Mouse (Mus musculus) liver, embryonic 12.5 days (tissue): ENCODE results near the gene Chaf1a. TPM values are rescaled to one million over a fixed set of nuclear protein-coding genes. Genes with fewer than 3 reads are reported as not detected.

Experiments used
- ATAC-seq: fragments of 200-750 bp; cut with Nextera tagmentation; 2 replicates; pipeline ENCODE4 v1.8.0; 2017; ENCODE audit warnings: moderate number of reproducible peaks, mild to moderate bottlenecking, moderate library complexity
- H3K27ac ChIP-seq: fragments of 300-500 bp; sonication (generic); 2 replicates; pipeline ENCODE4 v1.5.1; 2016; ENCODE audit warnings: mild to moderate bottlenecking
- H3K27me3 ChIP-seq: fragments of 300-500 bp; sonication (generic); replicated peaks from 2 replicates; pipeline ENCODE4 v1.6.1; 2016; ENCODE audit warnings: mild to moderate bottlenecking, moderate library complexity
- H3K36me3 ChIP-seq: fragments of 300-500 bp; sonication (generic); 2 replicates; pipeline ENCODE4 v1.6.1; 2016; ENCODE audit warnings: mild to moderate bottlenecking, moderate library complexity
- H3K4me1 ChIP-seq: fragments of 300-500 bp; sonication (generic); 2 replicates; pipeline ENCODE4 v1.6.1; 2016
- H3K4me2 ChIP-seq: fragments of 300-500 bp; sonication (generic); 2 replicates; pipeline ENCODE4 v1.6.1; 2016; ENCODE audit warnings: mild to moderate bottlenecking, moderate library complexity
- H3K4me3 ChIP-seq: fragments of 300-500 bp; sonication (generic); 2 replicates; pipeline ENCODE4 v1.5.1; 2016; ENCODE audit warnings: mild to moderate bottlenecking, moderate library complexity
- H3K9ac ChIP-seq: fragments of 300-500 bp; sonication (generic); 2 replicates; pipeline ENCODE4 v1.6.1; 2016; ENCODE audit warnings: mild to moderate bottlenecking, moderate library complexity
- H3K9me3 ChIP-seq: fragments of 300-500 bp; sonication (generic); replicated peaks from 2 replicates; pipeline ENCODE4 v1.6.1; 2016; ENCODE audit warnings: mild to moderate bottlenecking, moderate library complexity
- WGBS: fragments of 180-500 bp; shearing (Covaris S2); methylation state at CpG from one replicate; pipeline ENCODE4 v1.1.7; 2016; ENCODE audit not compliant: insufficient replicate concordance; 5-methylcytosine and 5-hydroxymethylcytosine counted together
- polyA plus RNA-seq: library from polyadenylated mRNA; unstranded; fragments of >200 nt; fragmentation: Nextera tagmentation; extraction: Ambion mirVana; gene quantifications from 2 replicates; pipeline ENCODE4 v1.2.1, GENCODE M21; 2016

Gene Chaf1a
- polyA plus RNA-seq, 1 experiment from 2014 or later, result 37.6 TPM

- Histone ChIP-seq H3K9ac (no peak overlapping the region; the same call in 1 of the 2 replicates), H3K4me2 (peak overlapping the region; percentile 92), H3K36me3 (peaks cover 34% of the 10 kb centered on the region), H3K4me1 (peaks cover 41% of the 10 kb centered on the region), H3K4me3 (peak overlapping the region; percentile 73), H3K9me3 (no peaks in the 10 kb centered on the region), H3K27me3 (peaks cover 9% of the 10 kb centered on the region), H3K27ac (no peak overlapping the region)
- ATAC-seq, result no peak
- 63% methylated on average over 14 of the region's 14 CpGs for WGBS
These were observed 30.0 kb upstream of the Chaf1a start for GRCm38 (mm10) chr17:56010255-56010654.

DNA sequence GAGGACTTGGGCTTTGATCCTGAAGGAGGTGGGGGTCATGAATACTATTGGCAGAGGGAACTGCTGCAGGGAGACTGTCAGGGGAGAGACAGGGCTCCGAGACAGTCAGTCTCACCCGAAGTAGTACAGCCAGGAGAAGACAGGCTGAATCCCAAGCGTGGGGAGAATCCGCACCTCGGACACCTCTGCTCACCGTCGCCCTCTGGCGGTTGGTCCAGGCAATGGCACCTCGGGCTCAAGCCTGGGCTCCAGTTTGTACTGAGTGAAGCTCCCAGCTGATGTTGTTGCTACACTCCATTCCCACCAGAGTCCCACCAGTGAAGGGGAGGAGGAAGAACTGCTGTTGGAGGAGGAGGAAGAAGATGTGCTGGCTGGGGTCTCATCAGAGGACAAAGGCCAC lies 29.6 kb upstream of the Chaf1a start:
- Histone ChIP-seq H3K9me3 (no peaks in the 10 kb centered on the region), H3K36me3 (peaks cover 39% of the 10 kb centered on the region), H3K9ac (no peak overlapping the region), H3K4me3 (0 out of 2 replicates have a peak overlapping the region, but pooled peaks have one; percentile 73), H3K4me1 (peaks cover 38% of the 10 kb centered on the region), H3K27me3 (peaks cover 6% of the 10 kb centered on the region), H3K27ac (no peak overlapping the region), H3K4me2 (peak overlapping the region; percentile 92)
- 6% methylated on average over 9 of the region's 9 CpGs for WGBS
- no peak for ATAC-seq

- Histone ChIP-seq H3K4me3 (no peak overlapping the region), H3K27me3 (peaks cover 6% of the 10 kb centered on the region), H3K4me2 (no peak overlapping the region), H3K36me3 (peaks cover 46% of the 10 kb centered on the region), H3K4me1 (peaks cover 38% of the 10 kb centered on the region), H3K9ac (no peak overlapping the region), H3K9me3 (no peaks in the 10 kb centered on the region), H3K27ac (no peak overlapping the region)
- ATAC-seq, result no peak
- 84% methylated on average over 7 of the region's 7 CpGs for WGBS
These were observed 28.8 kb upstream of the Chaf1a start for GRCm38 (mm10) chr17:56011441-56011840.

DNA sequence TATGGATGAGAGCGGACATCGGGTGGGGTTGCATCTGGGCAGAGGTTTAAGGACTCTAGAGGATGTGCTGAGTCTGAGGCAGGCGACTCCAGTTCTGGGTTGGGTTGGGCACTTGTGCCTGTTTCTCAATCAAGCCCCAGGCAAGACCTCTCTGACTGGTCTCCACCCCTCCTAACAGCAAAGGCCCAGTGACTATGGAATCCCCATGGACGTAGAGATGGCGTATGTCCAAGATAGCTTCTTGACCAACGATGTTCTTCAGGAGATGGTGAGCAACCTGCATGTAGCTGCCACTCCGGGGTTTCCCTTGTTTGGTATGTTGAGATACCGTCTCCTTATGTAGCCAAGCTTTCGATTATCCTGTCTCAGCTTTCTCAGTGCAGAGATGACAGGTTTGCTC lies 24.9 kb upstream of the Chaf1a start:
- Histone ChIP-seq H3K27me3 (peaks cover 2% of the 10 kb centered on the region), H3K27ac (no peak overlapping the region), H3K36me3 (peaks cover 85% of the 10 kb centered on the region), H3K4me1 (peaks cover 5% of the 10 kb centered on the region), H3K9ac (no peak overlapping the region), H3K4me3 (no peak overlapping the region), H3K9me3 (no peaks in the 10 kb centered on the region), H3K4me2 (no peak overlapping the region)
- 83% methylated on average over 9 of the region's 9 CpGs for WGBS
- ATAC-seq, result no peak

DNA sequence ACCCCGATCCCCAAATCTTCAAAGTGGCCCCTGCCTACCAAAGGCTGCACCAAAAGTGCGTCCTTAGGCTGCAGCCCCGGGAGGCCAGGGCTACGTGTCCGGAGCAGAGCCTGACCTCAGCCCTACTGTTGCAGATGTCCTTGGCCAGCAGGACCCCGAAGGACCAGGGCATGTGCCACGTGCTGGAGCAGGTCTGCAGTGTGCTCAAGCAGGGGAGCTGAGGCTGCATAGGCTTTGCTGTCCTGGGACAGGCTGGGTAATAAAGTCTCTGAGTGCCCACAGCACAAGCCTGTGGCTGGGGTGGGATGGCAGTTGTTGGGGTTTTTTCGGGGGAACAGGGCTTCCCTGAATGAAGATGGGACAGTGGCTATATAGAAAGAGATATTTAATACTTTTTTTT lies 23.9 kb upstream of the Chaf1a start:
- no peak for ATAC-seq
- no peak overlapping the region for H3K27ac ChIP-seq
- H3K4me2 ChIP-seq, result no peak overlapping the region
- H3K9me3 ChIP-seq, result no peaks in the 10 kb centered on the region
- H3K27me3 ChIP-seq, result no peaks in the 10 kb centered on the region
- H3K4me1 ChIP-seq, result 0 out of 2 replicates have a peak, but pooled peaks cover 1% of the 10 kb centered on the region
- 84% methylated on average over 8 of the region's 8 CpGs for WGBS
- H3K4me3 ChIP-seq, result no peak overlapping the region
- H3K9ac ChIP-seq, result no peak overlapping the region
- H3K36me3 ChIP-seq, result peaks cover 84% of the 10 kb centered on the region

DNA sequence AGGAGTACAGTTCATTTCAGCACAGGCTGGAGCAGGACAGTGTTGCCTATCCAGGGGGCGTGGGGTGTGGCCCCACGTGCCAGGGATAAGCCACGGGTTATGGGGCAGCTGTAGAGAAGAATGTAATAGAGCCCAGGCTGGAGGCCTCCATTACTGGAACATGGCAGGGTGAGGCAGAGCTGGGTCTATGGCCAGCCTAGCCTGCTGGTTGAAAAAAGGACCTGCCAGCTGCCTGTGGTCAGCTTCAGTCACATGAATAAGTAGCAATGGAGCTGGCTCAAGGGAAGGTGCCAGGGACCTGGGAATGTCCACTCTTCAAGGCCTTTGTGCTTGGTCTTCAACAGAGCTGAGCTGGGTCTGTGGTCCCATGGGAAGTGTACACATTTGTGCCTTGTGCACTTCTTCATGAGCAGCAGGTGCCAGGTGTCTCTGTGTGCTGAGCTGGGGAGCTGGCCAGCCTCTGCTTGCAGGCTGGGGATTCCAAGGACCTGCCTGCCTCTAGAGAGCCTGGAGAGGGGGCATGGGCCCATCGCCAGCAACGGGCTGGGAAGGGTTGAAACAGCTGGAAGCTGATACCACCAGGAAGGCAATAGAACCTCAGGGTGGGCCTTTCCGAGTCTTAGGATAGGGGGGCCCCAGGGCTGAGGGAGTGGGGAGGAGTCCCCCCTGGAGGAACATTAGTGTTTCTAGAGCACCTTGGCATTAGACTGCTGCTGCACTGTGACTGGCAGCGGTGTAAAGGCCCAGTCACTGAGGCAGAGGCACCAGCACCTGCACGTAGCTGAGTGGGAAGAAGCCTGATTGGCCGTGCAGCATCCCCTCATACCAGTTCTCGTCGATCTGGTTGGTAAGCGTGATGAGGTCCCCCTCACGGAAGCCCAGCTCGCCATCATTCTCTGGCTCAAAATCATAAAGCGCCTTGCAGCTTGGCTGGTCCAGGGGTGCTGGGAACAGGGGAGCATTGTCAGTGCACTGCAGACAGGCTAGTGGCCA lies 23.1 kb upstream of the Chaf1a start:
- peaks cover 8% of the 10 kb centered on the region for H3K4me1 ChIP-seq
- H3K36me3 ChIP-seq, result peaks cover 77% of the 10 kb centered on the region
- no peak for ATAC-seq
- H3K9ac ChIP-seq, result no peak overlapping the region
- 85% methylated on average over 15 of the region's 15 CpGs for WGBS
- H3K4me2 ChIP-seq, result no peak overlapping the region
- no peaks in the 10 kb centered on the region for H3K27me3 ChIP-seq
- no peak overlapping the region for H3K4me3 ChIP-seq
- no peaks in the 10 kb centered on the region for H3K9me3 ChIP-seq
- H3K27ac ChIP-seq, result no peak overlapping the region

GRCm38 (mm10) chr17:56017848-56018247 lies 22.4 kb upstream of the Chaf1a start:
- 86% methylated on average over 7 of the region's 7 CpGs for WGBS
- H3K4me2 ChIP-seq, result no peak overlapping the region
- H3K9ac ChIP-seq, result no peak overlapping the region
- no peak for ATAC-seq
- peaks cover 16% of the 10 kb centered on the region for H3K4me1 ChIP-seq
- H3K27me3 ChIP-seq, result no peaks in the 10 kb centered on the region
- H3K4me3 ChIP-seq, result no peak overlapping the region
- peaks cover 79% of the 10 kb centered on the region for H3K36me3 ChIP-seq
- no peak overlapping the region for H3K27ac ChIP-seq
- no peaks in the 10 kb centered on the region for H3K9me3 ChIP-seq

DNA sequence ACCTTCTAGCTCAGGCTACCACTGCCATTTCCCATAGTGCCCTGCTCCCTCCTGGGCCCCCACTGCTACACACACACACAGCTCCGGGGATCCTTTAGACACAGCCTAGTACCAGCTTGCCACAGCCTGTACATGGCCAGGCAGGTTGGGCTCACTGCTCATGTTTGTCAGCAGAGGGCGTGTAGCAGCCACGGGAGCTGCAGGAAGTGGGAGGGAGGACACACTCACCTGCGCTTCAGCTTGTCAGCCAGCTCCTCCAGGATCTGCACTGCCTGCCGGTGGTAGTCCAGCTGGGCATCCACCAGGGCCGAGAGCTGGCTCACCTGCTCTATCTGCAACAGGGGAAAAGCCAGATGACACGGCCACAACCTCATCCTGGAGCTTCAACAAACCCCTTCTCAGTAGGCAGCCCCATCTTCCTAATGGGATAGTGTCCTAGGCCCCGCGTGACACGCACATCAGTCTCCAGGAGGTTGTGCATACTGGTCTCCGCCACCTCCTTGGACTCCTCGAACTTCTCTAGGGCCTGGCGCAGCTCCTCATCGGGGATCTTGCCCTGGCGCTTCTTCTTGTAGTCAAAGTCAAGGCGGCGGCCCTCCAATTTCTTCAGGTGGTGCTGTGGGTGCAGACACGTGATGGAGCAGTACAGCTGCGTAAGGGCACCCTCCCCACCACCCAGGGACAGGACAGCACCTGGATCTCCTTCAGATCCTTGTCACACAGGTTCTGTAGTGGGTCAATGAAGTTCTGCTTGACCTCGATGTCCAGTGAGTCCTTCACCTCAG lies 21.7 kb upstream of the Chaf1a start:
- 75% methylated on average over 20 of the region's 20 CpGs for WGBS
- Histone ChIP-seq H3K4me3 (no peak overlapping the region), H3K4me2 (no peak overlapping the region), H3K27ac (no peak overlapping the region), H3K36me3 (peaks cover 78% of the 10 kb centered on the region), H3K4me1 (peaks cover 21% of the 10 kb centered on the region), H3K27me3 (no peaks in the 10 kb centered on the region), H3K9me3 (no peaks in the 10 kb centered on the region), H3K9ac (no peak overlapping the region)
- 0 out of 2 replicates have a peak, but pooled peaks have one; percentile 15 for ATAC-seq

GRCm38 (mm10) chr17:56020400-56021084 lies 19.7 kb upstream of the Chaf1a start:
- Histone ChIP-seq H3K36me3 (peaks cover 73% of the 10 kb centered on the region), H3K4me1 (peaks cover 42% of the 10 kb centered on the region), H3K27me3 (no peaks in the 10 kb centered on the region), H3K9ac (no peak overlapping the region), H3K9me3 (no peaks in the 10 kb centered on the region), H3K4me2 (no peak overlapping the region), H3K27ac (no peak overlapping the region), H3K4me3 (no peak overlapping the region)
- 86% methylated on average over 6 of the region's 6 CpGs for WGBS
- ATAC-seq, result no peak

GRCm38 (mm10) chr17:56021161-56021910 lies 18.9 kb upstream of the Chaf1a start:
- WGBS, result 64% methylated on average over 4 of the region's 4 CpGs
- ATAC-seq, result no peak
- H3K36me3 ChIP-seq, result peaks cover 72% of the 10 kb centered on the region
- H3K4me2 ChIP-seq, result no peak overlapping the region
- H3K27me3 ChIP-seq, result no peaks in the 10 kb centered on the region
- no peak overlapping the region for H3K27ac ChIP-seq
- H3K4me3 ChIP-seq, result no peak overlapping the region
- peaks cover 49% of the 10 kb centered on the region for H3K4me1 ChIP-seq
- H3K9ac ChIP-seq, result no peak overlapping the region
- H3K9me3 ChIP-seq, result no peaks in the 10 kb centered on the region
